Mouse (Mus musculus): Measurements from ENCODE around the gene Cps1.

GRCm38 (mm10) chr1:67265222-67265621 is 142.4 kb downstream of the Cps1 start:
- no peak for TF ChIP-seq EP300 (IDR thresholded peaks at IDR 0.05; ENCODE audit: insufficient read depth, low read depth, low read length)
- TF ChIP-seq POLR2A (IDR thresholded peaks at IDR 0.05; ENCODE audit: insufficient read depth, low read length): no peak

Data from ES-Bruce4 (cell line).